Mouse (Mus musculus) retina, adult 2 months (tissue): ENCODE data around the gene Man1a2.

Experiments
- DNase-seq: peaks from one replicate; pipeline ENCODE4 v3.0.0-alpha.2; 2012; ENCODE audit warnings: low read depth, low spot score

Man1a2 gene

DNA sequence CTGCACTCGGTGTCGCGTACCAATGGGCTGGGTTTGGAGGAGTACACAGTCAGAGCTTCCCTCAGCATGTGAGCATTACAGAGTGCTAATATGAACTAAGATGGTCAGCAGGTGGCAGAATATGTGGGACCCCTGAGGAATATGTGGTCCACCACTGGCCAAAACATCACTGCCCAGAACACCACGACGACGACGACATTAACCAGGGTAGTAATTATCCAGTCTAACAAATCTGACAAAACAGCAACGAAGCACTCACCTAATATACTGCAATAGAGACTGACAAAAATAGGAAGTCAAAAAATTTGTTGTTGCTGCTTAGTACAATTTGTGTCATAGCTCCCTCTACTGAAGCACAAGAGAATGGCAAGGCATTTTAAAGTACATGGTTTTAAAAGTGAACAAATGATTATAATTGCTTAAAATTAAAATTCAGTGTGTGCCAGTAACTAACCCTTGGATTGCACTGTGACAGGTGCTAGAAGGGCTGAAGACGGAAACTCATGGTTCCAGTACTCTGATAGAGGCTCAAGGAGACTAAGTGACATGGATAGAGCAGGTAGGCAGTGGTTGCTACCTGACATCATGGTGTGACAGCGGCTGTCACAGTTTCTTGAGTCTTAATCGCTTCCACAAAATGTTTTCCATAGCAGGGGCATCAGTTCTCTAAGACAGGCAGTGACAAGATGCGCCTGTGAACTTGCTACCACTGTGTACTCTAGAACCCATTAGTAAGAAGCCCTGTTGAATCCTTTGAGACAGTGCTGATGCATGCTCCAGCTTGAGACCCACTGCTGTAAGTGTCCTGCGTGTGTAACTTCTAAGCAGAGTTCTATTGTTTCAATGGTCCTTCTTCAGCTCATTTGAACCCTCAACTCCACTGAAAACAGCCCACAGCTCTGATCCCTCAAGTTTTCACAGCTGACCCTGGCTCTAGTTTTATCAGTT is 116.6 kb downstream of the Man1a2 start:
- no peak for DNase-seq

DNA sequence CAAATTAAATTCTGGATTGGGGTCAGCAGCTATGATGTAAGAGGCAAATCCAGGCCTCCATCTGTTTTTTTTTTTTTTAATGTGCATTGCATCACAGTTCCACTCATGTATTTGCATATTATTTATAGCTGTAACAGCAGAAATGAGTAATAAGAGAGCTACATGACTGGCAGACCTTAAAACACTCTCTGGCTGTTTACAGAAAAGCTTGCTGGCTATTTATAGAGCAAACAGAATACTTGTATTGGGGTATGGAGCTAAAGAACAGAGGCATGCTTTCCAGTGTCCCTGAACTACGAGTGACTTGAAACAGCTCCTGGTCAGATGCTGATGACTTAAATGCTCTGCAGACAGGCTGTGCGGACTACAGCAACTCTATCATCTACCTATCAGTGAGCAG is 121.7 kb downstream of the Man1a2 start:
- no peak for DNase-seq

DNA sequence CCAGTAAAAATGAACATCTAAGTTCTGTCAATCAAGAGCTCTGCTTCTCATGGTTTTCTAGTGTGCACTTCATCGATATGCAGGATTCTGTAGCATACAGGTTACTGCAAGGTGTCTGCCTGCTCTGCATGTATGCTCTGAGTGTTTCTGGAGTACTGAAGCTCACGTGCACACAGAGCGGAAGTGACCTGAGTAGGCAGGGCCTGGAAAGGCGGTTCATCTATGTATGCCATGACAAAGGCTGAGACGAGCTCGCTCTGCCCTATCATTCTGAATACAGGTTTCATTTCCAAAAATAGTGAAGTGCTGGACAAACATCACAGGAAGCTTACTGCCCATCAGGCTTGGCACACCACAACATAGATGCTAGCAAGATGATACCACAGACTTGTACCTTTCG is 122.8 kb downstream of the Man1a2 start:
- DNase-seq = no peak

DNA sequence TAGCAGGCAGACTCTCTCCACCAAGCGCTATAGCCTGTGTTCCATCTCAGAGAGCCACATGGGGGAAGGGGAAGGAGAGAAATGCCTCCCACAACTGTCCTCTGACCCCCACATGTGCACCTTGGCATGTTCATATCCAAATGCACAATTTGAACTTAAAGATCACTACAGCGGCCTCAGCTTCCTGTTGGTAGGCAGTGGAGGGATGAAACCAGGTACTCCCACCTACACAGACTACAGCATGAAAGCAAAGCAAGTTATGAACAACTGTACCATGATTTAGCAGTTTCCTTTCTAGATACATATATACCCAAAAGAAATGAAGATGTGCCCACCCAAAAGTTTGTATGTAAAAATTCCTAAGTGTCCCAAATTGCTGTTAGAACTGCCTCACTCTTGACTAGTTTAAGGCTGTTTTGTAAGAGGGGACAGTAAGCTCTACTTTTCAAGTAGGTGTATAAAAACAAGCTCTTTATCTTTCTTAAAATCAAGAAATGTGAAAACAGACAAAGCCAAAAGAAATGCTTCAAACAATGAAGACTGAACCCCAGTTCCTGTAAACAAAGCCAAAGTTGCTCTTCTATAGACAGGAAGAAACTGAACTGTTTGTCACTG is 123.6 kb downstream of the Man1a2 start:
- no peak for DNase-seq

DNA sequence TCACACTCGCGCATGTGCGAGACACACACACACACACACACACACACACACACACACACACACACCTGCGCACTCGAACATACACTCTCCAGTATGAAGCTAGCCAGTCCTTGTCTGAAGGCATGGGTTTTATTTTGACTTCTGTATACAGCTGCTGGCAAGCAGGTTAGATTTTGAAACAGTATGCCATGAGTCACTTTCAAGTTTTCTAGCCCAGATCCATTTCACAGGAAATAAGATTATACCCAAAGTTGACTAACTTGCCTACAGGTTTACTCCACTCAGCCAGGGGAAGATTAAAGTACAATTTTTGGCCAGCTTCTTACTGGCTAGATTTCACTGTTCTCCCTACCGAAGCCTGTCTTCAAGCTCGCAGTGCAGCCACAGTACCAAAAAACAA is 125.9 kb downstream of the Man1a2 start:
- DNase-seq = no peak

DNA sequence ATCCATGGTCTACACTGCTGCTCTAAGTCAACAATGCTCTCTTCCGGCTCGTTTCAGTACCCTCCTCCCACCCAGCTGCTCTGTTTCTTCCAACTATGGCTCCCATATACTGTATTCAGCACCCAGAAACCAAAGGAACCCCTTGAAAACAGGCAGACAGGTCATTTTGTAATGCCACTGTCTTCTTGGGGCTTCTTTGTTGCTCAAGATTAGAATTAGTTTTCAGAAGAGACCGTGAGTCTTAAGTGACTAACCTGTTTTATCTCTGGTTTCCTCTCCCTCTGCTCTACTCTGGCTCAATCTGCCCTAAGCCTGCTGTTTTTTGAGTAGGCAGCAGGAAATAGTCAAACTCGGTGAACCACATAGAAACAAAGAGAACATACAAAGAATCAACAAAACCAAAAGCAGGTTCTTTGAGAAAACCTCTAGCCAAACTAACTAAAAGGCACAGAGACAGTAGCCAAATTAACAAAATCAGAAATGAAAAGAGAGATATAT is 127.0 kb downstream of the Man1a2 start:
- DNase-seq = no peak

DNA sequence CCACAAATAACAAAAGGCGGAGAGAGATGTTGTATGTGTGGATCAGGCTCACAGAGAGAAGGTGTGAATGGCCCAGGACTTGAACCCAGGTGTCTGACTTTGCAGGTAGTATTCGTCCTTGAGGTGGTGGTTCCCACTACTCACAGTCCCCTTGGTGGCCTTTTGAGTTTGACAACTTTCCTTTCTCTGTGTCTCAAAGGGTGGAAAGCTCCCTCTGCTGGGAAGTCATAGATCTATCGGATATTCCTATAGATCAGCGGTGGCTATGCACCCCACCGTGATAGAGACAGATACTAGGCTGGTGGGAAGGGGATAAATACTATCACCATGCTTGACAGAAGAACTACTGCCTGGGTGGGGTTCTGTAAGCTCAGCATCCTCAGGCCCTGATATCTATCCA is 130.5 kb downstream of the Man1a2 start:
- DNase-seq = no peak

DNA sequence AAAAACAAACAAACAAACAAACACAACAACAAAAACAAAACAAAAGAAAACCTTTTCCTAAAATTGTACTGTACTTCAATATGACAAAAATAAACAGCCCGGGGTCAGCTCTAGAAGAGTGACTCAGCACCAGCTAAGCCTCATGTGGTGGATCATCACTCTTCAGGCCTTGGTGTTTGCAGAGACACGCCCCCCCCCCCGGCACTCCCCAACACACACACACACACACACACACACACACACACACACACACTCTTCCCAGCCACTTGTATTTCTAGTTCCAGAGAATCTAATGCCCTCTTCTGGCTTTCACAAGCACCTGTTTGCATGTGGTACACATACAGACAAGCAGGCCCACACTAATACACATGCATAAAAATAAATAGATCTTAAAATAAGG is 133.1 kb downstream of the Man1a2 start:
- no peak for DNase-seq

DNA sequence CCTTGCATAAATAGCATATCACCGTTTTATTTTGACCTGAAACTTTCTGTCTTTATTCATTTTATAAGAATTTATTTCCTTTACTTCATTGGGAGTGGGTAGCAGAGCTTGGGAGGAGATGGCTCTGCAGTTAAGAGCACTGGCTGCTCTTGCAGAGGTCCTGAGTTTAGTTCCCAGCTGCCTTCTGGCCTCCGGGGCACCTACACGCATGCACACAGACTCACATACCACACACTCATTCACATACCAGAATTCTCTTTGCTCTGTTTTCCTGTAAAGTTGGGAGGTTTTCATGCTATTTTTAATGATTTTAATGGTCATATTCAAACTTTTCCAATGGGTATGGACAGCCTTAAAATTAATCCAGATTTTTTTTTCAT is 137.4 kb downstream of the Man1a2 start:
- DNase-seq = no peak

DNA sequence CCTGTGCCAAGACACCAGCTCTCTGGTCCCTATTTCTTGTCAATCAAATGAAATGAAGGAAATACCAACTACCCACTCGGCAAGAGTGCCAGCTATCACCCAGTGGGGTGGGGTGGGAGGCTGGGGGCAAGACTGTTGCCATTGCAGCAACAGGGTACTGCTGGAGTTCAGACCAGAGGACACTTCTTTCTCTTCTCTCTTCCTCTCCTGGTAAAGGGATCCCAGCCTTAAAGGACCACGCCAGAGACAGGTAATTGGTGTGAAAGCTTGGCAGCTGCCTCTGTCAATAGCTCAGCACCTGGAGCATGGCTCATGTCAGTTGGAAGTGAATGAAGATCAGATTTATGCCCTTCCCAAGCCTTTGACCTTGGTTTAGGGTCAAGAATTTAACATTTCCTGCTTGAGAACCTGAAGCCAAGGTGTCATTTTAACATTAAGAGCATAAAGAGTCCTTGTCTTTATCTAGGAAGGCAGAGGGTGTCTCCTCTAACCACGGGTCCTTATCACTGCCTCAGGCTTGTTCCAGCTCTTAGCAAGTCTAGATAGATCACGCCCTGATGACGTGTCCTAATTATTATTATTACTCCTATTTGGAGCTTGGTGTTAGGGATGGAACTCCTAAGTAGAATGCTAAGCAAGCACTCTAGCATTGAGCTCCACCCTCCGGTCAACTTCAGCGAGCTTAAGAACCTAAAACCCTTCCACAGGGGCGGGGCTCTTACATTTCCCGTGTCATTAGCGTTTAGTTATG is 138.0 kb downstream of the Man1a2 start:
- no peak for DNase-seq

DNA sequence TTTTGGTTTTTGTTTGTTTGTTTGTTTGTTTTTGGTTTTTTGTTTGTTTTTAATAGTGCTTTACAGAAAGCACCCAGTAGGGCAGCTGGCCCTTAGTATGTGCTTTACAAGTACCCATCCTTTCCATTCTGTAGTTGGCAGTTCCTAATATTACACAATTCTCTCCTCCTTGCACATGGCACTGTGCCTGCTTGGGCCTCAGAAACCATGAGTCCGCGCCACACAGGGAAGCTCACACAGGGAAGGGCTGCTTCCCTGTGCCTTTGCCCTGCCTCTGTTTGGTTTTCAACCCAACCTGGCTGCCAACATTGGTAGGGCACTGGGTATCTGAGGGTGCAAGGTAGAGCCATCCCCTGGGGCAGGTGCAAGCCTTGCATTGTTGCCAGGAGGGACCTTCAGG is 148.6 kb downstream of the Man1a2 start:
- no peak for DNase-seq

DNA sequence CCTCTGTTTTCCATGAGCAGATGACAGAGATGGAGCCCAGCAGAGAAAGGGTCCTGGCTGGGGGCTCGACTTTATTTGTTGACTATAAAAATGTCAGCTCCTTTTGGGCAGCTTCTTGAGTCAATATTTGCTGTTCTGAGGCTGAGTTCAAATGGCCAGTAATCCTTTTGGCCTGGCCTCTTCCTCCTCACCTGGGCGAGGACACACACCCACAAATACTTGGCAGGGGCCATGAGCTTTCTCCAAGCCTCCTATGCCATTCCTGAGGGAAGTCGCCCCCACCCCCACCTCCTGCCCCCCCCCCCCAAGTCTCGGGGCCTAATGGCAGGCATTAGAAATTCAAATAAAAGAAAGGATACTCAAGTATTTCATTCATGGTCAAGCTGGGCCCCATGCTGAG is 149.4 kb downstream of the Man1a2 start:
- DNase-seq = no peak

DNA sequence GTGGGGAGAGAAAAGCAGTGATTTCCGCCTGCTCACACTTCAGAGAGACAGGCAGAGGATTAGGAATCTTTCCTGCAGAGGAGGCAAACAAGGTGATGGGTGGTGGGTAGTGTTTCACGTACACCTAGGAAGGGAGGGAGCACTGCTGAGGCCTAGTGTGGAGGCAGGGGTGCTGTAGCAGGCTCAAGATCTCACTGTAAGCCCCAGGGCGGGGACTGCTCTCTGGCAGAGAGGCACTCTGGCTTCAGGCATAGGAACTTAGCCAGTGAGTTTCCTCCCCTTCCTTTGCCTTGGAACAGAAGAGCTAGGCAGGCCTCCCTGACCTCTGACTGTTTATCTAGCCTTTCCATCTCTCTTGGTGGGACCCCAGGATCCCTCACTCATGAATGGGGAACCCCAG is 150.0 kb downstream of the Man1a2 start:
- DNase-seq = no peak

DNA sequence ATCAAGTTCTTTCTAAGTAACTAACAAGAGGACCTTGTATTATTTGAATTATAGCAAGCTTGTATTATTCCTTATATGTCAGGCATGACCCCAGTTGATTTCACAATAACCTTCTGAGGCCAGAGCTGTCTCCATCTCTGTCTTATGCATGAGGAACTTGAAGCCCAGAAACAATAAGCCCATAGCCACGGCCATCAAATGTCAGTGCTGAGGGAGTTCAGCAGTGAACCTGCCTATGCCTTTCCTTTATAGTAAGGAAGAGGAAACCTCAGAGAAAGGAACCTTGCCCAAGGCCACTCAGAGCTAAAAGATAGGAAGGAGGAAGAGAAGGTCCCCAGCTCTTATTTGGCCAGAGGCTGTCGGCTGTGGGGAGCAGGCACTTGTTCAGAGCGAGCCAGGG is 150.9 kb downstream of the Man1a2 start:
- no peak for DNase-seq

DNA sequence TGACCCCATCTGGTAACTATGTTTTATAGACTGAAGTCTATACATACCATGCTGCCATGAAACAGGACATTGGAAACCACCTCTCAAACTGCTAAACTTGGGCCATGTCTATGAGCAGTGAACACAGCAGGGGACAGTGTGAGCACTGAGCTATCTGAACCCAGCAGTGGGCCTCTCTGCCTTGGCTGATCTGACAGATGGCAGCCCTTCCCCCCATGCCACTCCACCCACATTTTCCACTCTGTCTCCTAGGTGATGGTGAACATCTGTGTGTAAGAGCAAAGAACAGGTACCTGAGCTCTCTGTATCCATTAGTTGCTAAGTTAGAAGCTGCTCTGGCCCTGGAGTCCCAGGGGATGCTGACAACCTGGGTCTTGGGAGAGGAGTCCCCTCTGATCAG is 151.9 kb downstream of the Man1a2 start:
- DNase-seq = no peak

DNA sequence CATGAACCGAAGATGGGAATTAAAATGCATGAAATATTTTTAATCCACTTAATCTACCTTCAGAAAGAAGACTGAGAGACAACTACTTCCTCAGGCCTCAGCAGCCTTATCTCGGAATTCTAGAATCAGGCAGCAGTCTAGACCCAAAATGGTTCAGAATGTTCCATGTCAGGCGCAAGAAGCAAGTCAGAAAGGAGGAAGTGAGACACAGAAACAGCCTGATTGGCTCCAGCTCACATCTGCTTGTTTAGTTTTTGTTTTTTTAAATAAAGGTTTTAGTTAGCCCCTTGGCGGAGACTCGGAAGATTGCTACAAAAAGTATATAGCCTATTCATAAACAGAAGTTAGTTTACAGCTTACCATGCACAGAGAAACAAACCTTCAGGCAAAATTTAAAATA is 154.4 kb downstream of the Man1a2 start:
- no peak for DNase-seq

DNA sequence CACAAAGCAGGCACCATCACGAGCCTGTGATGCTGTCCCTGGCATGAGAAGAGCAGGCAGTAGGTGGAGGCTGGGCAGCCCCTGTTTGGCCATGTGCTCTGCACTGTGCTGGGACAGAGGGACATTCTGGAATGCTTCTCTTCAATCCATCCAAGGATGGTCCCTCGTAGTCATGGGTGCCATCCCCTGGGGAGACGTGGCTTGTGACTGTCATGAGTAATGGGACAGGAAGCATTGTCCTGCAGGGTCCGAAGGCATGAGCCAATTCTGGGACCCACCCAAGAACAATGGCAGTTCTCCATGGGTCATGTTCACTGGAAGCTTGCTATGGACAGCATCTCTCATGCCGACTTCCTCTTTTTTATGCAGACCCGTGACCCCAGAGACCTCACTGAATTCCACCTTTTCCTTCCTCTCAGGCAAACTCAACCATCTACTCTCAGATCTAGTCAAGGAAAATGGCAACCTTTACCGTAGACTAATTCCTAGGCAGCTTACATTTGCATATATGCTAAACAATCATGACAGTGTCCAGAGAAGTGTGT is 155.0 kb downstream of the Man1a2 start:
- no peak for DNase-seq

DNA sequence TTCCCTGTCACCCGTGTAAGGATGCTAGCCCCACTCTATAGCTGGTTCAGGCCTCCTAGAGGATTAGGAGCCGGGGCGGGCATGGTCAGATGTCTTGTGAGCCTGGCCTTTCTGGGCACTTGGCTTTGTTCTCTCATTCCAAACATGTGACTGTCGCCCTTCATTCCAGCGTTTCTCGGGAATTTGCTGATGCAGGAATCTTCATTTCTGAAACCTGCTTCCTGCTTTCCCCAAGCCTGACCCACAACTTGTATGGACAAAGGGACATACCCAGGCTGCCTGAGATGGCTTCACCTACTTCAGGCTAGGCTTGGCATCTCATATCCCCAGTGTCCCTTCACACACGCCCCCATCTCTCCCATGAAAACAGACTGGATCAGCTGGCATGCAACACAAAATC is 162.6 kb downstream of the Man1a2 start:
- DNase-seq = no peak

DNA sequence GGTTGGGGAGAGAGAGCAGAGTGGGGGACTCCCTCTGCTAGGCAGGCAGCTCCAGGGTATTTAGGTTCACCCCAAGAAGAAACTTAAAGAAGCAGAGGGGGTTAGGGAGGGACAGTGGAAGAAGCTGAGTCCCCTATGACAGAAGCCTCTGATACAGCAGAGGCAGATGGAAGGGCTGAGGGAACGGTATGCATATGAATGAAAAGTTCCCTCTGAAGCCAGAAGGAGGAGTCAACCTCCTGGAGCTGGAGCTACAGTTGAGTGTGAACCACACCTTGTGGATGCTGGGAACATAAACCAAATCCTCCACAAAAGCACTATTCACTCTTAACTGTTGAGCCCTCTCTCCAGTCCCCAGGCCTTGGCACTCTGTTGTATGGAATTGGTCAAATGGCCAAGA is 163.7 kb downstream of the Man1a2 start:
- DNase-seq = no peak

DNA sequence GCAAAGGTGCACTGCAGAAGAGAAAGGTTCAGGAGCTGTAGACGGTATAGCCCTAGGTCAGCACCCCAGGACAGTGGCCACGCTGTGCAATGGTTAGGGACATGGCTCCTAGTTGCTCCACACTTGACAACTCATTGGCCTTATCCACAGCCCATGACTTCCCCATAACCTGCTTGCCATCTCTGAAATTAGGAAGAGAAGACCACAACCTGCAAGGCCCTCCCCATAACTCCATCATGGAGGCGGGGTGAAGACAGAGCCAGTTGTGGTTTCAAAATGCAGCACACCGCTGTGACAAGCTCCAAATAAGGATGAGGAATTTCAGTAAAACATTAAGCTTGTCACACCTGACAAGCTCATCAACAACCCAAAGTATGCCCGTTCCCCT is 169.6 kb downstream of the Man1a2 start:
- DNase-seq = no peak

DNA sequence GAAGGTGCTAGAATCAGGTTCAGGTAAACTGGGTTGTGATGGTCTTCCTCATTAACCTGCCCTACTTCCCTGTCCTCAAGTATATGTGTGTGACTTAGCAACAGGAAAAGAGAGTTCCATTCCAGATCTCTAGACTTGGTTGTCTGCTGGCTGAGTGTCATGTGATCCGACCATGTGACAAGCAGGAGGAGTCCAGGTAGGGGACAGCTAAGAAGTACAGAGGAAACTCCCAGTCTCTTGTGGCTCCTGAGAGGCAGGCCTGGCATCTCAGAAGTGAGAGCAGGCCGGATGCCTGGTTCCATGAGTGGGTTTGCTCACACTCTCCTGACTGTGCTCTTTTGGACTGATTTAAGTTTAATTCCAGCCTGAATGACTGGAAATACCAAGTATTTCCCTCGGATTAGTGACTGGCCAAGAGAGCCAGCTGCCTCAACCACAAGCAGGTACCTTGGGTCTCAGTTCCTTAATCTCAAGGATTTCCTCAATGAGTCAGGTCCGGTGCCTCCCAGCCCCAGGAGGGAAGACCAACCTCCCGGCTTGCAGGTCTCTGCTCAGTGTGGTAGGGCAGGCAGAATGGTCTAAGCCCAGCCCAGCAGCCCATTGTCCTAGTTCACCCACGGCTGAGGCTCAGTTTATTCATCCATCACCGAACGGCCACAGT is 170.1 kb downstream of the Man1a2 start:
- no peak for DNase-seq
